Mouse (Mus musculus) adrenal gland, postnatal 25 days (tissue): ENCODE results near the gene Zbtb48. TPM values are rescaled to one million over a fixed set of nuclear protein-coding genes. Genes with fewer than 3 reads are reported as not detected.
"Not testable (repeated sequence)": the region's sequence is repeated elsewhere in the genome, so short reads cannot be mapped to it uniquely, and the experiment has no call there.

ENCODE experiments used
- DNase-seq: peaks from one replicate; pipeline ENCODE4 v3.0.0; 2021; ENCODE audit warnings: mixed read lengths
- long read RNA-seq: library from polyadenylated mRNA; stranded (forward); transcript quantifications from one replicate; pipeline ENCODE4 v2.0.0, GENCODE M21; 2021
- total RNA-seq: library from RNA; stranded (reverse); gene quantifications from 2 replicates; pipeline ENCODE4 v1.2.3, GENCODE M21; 2021

Gene Zbtb48
- total RNA-seq = 11.0 and 11.6 TPM in 2 replicates
- long read RNA-seq, transcript Zbtb48-201 (11 exons, 2,218 nt) = major isoform, 7 of 15 reads
- long read RNA-seq, partial matches to known transcripts = 1 of 15 reads
- long read RNA-seq, other reads (novel, unspliced or antisense) = 7 of 15 reads

DNA sequence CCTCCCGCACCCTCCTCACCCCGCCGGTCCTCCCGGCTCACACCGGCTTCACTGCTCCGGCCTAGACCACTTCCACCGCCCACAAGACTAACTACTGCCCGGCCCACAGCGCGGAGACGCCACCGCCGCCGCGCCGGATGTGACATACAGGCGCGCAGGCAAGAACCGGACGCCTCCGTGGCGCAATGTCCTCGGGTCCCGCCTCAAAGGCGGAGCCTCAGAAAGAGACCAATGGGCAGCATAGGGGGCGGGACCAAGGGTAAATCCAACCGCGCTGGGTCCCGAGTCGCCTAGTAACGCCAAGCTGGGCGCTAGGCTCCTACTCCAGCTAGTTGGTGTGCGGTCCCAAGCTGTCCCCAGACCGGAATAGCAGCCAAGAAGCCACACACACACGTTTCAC, at the start of gene Zbtb48:
Gene Zbtb48 (minus strand): TSS at position 148 of the 400 bp plus-strand sequence.
- DNase-seq = peak; percentile 95

GRCm38 (mm10) chr4:152077191-152077590, 49.7 kb upstream of the Zbtb48 start:
- no peak for DNase-seq

DNA sequence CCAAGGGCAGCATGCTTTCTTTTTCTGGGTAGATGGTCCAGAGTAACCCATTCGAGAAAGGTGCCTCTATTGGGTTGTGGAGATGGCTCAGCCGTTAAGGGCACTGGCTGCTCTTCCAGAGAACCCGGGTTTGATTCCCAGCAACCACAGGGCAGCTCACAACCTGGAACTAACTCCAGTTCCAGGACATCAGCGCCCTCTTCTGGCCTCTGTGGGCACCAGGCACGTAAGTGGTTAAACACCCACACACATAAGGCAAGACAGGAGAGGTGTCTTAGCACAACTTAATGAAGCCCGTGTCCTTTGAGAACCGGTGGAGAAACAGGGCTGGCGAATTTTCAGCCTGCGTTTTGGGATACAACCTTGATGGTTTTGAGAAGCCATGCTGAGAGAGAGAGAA, 47.1 kb upstream of the Zbtb48 start:
- DNase-seq = no peak

DNA sequence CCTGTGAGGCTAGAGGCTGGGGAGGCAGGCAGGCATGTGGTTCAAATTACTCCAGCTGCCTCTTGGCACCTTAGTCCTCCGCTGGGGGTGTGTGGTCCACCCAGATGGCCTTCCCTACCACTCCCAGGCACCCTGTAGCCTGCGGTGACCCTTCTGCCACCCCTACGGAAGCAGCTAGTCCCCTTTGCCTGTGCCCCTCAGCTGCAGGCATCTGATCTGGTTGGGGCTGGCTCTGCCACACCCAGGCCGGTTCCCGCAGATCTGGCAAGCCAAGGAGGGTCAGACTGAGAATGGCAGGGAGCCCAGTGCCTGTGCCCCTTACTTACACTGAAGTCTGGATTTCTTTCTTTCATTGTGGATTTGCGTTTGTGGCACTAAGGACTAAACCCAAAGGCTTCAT, 46.2 kb upstream of the Zbtb48 start:
- DNase-seq = no peak

DNA sequence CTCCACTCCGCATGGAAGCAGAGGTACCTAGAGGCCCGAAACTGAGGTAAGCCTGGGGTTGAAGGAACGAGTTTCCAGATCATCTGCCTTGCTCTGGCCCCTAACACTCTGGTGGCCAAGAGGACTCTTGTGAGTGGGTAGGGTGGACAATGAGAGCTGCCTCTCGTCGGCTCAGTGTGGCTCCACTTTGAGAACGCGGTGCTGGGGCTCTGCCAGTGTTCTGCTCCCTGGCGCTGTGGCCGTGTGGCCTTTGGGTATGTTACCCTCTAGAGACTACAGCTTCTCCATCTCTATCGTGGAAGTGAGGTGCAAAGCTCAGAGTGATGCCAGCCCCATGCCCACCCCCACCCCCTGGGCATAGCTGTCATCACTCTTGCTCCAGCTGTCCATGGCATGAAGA, 45.2 kb upstream of the Zbtb48 start:
- no peak for DNase-seq

- peak; percentile 62 for DNase-seq
Observed at GRCm38 (mm10) chr4:152072121-152072601, 44.7 kb upstream of the Zbtb48 start, which contains the start of gene Plekhg5. Gene Plekhg5, plus strand, starts transcription at chr4:152072498.

DNA sequence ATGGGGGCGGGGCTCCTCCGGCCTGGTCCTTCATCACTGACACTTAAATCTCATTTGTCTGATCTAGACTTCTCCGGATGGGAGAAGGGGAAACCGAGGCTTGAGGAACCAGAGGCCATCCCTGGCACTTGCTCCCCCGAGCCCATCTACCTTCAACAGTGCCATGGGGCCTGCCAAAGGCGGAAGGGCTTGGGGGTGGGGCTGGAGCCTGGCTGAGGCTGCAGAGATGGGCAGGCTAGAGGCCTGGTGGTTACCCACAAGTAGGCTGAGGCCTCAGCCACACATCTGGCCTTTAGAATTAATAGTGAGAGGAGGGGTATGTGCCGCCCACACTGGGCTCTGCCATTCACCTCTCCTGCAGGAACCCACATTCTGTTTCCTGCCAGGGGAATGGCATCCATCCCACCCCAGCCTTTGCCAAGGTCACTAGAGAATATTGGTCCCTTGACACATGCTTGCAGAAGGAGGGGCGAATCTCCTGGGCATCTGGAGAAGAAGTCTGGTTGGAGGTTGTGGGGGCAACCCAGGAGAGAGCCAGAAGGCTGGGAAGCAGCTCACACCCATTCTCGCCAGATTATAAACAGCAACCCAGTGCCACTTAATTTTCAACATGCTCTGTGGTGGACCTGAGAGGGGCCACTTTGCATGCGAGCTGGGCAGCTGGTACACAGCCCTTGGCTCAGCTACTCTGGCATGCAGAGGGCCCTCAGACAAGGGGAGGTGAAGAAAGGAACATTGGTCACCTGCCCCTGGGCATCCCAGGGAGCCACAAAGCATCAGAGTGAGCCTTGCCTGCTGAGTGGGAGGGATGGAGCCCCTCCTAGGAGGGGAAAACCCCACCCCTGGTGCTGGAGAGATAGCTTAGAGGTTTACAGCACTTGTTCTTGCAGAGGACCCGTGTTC, 43.3 kb upstream of the Zbtb48 start:
- no peak for DNase-seq

DNA sequence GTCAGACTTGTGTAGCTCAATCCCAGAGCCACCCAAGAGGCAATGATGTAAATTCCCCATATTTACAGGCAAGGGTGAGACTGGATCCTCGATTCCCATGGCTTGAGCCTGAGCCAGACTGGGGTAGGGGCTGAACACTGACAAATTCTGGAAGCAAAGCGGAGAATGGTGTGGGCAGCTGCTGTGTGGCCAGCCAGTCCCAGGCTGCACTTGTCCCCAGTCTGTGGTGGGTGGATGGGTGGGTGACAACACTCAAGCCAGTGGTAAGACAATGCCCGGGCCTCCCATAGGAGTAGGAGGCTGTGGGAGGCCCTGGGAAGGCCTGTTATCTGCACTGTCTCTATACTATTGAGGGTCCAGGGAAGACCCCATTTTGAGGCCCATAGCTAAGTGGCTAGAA, 41.8 kb upstream of the Zbtb48 start:
- no peak for DNase-seq

DNA sequence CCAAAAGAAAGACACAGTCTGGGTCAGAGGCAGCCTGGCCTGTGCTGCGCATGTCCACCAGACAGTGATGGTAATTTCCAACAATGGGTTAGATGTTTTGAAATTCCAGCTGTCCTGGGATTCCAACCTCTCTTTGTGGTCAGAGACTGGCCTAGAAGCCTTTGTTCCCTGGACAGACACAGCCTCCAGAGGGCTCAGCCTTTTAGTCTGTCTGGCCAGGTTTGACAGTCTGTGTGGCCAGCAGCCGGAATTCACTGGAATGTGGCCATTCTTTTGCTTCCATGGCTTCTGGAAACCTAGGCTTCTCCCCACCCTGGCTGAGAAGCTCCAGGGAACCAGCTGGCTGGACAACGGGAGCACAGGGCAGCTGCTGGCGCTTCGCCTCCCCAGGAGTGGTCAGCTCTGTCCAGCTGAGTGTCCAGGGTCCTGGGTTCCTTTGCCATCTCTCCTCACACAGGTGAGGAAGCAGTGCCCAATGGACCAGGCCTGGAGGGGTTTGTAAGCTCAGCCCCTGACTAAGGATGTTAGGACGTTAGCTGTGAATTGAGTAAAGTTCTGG, 40.8 kb upstream of the Zbtb48 start:
- no peak for DNase-seq

- DNase-seq = no peak
Observed at GRCm38 (mm10) chr4:152067280-152067679, 39.8 kb upstream of the Zbtb48 start.

GRCm38 (mm10) chr4:152062390-152063110, 35.1 kb upstream of the Zbtb48 start:
- DNase-seq = no peak

- no peak for DNase-seq
Observed at GRCm38 (mm10) chr4:152044609-152045008, 17.1 kb upstream of the Zbtb48 start.

DNA sequence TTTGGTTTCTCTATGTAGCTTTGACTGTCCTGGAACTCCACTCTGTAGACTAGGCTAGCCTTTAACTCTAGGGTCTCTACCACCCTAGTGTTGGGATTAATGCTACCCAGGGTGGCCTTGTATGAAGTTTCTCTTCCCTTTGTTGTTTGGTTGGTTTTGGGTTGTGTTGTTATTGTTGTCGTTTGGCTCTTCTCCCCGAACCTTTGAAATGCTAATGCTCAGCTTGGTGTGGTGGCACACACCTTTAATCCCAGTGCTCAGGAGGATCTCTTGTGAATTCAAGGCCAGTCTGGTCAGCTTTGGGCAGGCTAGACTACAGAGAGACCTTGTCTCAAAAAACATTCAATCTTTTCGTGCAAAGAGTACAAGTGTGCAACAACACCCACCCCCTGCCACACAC, 15.7 kb upstream of the Zbtb48 start:
- no peak for DNase-seq

GRCm38 (mm10) chr4:152041924-152042641, 14.6 kb upstream of the Zbtb48 start:
- no peak for DNase-seq

GRCm38 (mm10) chr4:152039831-152040310, 12.4 kb upstream of the Zbtb48 start:
- no peak for DNase-seq

DNA sequence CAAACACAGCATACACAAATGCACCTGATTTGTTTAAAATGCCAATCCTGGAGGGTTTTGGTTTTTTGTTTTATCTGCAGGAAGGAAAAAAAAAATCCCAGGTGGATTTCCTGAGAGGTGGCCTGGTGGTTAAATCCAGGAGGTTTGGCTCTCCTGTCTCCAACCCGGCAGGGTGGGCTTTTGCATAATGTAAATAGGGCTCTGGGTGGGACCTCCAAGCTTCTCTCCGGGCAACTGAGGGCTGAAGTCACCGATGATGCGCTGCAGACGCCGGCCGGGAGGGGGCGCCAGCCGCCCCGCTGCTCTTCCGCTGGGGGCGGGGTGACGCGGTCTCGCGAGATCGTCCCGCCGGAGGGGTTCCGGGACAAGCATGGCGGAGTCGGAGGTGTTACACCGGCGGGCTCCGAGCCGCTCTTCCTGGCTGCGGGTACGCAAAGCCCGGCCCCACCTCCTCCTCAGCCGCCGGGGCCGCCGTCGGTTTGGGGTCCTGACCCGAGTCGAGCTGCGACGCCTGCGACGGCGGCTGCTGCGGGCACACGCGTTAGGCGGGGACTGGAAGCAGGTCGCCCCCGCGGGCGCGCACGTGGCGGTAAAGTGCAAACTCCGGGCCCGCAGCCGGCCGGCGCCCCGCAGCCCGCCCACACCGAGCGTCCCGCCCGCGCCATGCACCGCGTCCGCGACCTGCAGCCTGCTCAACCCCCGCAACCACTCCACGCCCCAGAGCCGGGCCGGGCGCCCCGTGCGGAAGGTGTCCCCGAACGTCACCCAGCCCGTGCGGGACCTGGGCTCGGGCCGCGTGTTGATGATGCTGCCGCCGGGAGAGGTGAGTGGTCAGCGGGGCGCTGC, 11.7 kb upstream of the Zbtb48 start, which contains the start of gene Nol9:
Gene Nol9 (plus strand): TSS at position 337 of the 846 bp plus-strand sequence.
- peak; percentile 96 for DNase-seq

DNA sequence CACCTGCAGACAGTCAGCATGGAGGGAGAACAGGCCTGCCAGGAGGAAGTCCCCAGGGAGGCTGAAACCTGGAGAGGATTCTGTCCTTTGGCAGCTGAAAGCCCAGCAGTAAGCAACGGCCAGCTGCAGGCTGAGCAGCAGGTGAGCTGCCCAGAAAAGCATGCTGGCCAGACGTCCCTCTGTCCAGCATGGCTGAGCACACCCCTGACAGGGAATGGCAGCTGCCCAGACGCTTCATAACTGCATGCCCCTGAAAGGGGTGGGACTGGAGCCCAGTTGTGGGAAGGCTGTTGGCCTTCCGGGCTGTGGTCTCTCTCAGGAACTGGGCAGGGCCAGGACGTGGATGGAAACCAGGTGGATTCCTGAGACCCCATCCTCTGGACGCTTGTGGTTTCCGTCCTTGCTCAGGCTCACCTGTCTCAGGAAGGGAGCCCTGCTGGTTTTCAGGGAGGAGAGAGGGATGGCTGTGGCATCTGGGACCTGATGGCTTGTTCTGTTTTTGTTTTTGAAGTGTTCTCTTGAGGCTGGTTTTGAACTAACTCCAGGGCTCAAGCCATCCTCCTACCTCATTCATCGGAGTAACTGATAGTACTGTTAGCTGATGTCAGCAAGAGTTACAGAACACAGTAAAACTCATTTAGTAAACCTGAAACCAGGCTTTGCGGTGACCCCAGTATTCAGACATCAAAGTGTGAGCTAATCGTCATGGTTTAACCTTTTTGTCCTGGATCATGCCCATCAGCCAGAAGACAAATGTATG, 10.9 kb upstream of the Zbtb48 start, which contains the start of gene Tas1r1:
Gene Tas1r1 (minus strand): TSS at position 344 of the 760 bp plus-strand sequence.
- DNase-seq = no peak

- not testable (repeated sequence) for DNase-seq
Observed at GRCm38 (mm10) chr4:152036464-152036863, 9.0 kb upstream of the Zbtb48 start.

- DNase-seq = no peak
Observed at GRCm38 (mm10) chr4:152032922-152033321, 5.5 kb upstream of the Zbtb48 start.

DNA sequence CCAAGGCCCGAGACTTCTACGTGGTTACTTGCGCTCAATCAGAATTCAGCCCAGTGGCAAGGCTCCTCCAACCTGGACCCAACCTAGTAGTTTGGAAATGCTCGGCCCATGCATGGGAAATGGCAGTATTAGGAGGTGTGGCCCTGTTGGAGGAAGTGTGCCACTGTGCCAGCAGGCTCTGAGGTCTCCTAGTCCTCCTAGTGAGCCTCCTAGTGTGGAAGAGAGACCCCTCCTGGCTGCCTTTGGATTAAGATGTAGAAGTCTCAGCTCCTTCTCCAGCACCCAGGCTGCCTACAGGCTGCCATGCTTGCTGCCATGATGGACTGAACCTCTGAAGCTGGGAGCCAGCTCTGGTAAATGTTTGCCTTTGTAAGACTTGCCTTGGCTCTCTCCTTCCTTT, 2.5 kb upstream of the Zbtb48 start:
- no peak for DNase-seq
